Mouse (Mus musculus) E14TG2a.4 (cell line): ENCODE measurements around the gene Fbxo42.

ENCODE experiments used
- CTCF ChIP-seq: conservative IDR thresholded peaks from 2 replicates; pipeline ENCODE4 v1.5.1; 2014; ENCODE audit warnings: low read length
- NANOG ChIP-seq: IDR thresholded peaks from 2 replicates; pipeline ENCODE4 v1.6.1; 2014; ENCODE audit warnings: borderline replicate concordance, low read length, mixed read lengths
- POU5F1 ChIP-seq: IDR thresholded peaks from 2 replicates; pipeline ENCODE4 v1.6.1; 2014; ENCODE audit warnings: low read length, borderline replicate concordance

DNA sequence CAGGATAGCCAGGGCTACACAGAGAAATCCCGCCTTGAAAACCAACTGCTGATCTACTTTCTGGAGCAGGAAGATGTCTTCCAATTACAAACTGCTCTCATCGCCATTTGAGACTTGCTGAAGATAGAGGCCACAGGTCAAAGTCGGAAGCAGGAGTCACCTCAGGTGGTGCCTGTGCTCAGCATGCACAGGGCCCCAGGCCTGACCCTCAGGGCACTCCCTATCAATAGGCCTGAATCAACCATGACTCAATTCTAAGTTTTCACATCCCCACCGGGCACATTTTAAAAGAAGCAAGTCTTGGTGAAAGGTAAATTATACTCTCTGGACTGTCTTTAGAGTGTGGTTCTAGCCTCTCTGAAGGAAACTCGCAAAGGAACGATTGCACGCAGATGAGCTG, 11.6 kb upstream of the Fbxo42 start:
- TF ChIP-seq CTCF (no peak), POU5F1 (no peak), NANOG (no peak)
